Mouse (Mus musculus) myocyte (in vitro differentiated cells): Measurements from ENCODE around the gene Rergl. TPM values are rescaled to one million over a fixed set of nuclear protein-coding genes. Genes with fewer than 3 reads are reported as not detected.

ENCODE experiments used
- H3K27me3 ChIP-seq: one replicate; pipeline ENCODE4 v1.6.1; 2011; ENCODE audit not compliant: control insufficient read depth, insufficient read depth, insufficient read length
- H3K36me3 ChIP-seq: one replicate; pipeline ENCODE4 v1.6.1; 2011; ENCODE audit not compliant: control insufficient read depth, insufficient read depth
- H3K4me2 ChIP-seq: one replicate; pipeline ENCODE4 v1.6.1; 2011; ENCODE audit warnings: low read depth, control low read depth
- H3K4me3 ChIP-seq: one replicate; pipeline ENCODE4 v1.5.1; 2011; ENCODE audit warnings: mild to moderate bottlenecking, control low read depth, moderate library complexity
- H3K79me2 ChIP-seq: one replicate; pipeline ENCODE4 v1.6.1; 2011; ENCODE audit not compliant: control insufficient read depth, insufficient read depth
- H3ac ChIP-seq: one replicate; pipeline ENCODE4 v1.6.1; 2011; ENCODE audit not compliant: control insufficient read depth, insufficient read length
- CEBPB ChIP-seq: IDR thresholded peaks from 2 replicates; pipeline ENCODE4 v1.6.1; 2011; ENCODE audit warnings: mild to moderate bottlenecking, moderate library complexity; ENCODE audit not compliant: poor library complexity, insufficient read depth, severe bottlenecking
- E2F4 ChIP-seq: IDR thresholded peaks from one replicate; pipeline ENCODE4 v1.6.1; 2011; ENCODE audit warnings: mild to moderate bottlenecking, control low read depth, moderate library complexity; ENCODE audit not compliant: insufficient read depth
- MAX ChIP-seq: IDR thresholded peaks from one replicate; pipeline ENCODE4 v1.6.1; 2011; ENCODE audit warnings: low read depth, mild to moderate bottlenecking, control low read depth
- MYOD1 ChIP-seq, 3 experiments: IDR thresholded peaks; one replicate each; pipeline ENCODE4 v1.6.1; 2011; ENCODE audit warnings: control low read depth in 2 of 3, low read depth in 2 of 3, mild to moderate bottlenecking in 2 of 3, moderate library complexity in 1 of 3; ENCODE audit not compliant: insufficient read length in 2 of 3, control insufficient read depth in 1 of 3
- MYOG ChIP-seq, 3 experiments: IDR thresholded peaks; one replicate each; pipeline ENCODE4 v1.6.1; 2011; ENCODE audit warnings: control low read depth in 2 of 3, low read depth in 2 of 3, mild to moderate bottlenecking in 2 of 3; ENCODE audit not compliant: insufficient read length in 2 of 3, control insufficient read depth in 1 of 3, insufficient read depth in 1 of 3
- POLR2A ChIP-seq: IDR thresholded peaks from one replicate; pipeline ENCODE4 v1.6.1; 2011; ENCODE audit warnings: low read depth, mild to moderate bottlenecking, control low read depth, moderate library complexity; ENCODE audit not compliant: insufficient read length
- POLR2AphosphoS2 ChIP-seq: IDR thresholded peaks from one replicate; pipeline ENCODE4 v1.6.1; 2011; ENCODE audit warnings: low read depth, control low read depth; ENCODE audit not compliant: insufficient read length
- REST ChIP-seq: IDR thresholded peaks from one replicate; pipeline ENCODE4 v1.6.1; 2011; ENCODE audit warnings: mild to moderate bottlenecking, control low read depth, moderate library complexity; ENCODE audit not compliant: insufficient read depth, insufficient read length
- SRF ChIP-seq: IDR thresholded peaks from one replicate; pipeline ENCODE4 v1.6.1; 2011; ENCODE audit warnings: low read depth; ENCODE audit not compliant: control insufficient read depth, insufficient read length
- TCF12 ChIP-seq: IDR thresholded peaks from one replicate; pipeline ENCODE4 v1.6.1; 2011; ENCODE audit warnings: mild to moderate bottlenecking, control low read depth; ENCODE audit not compliant: poor library complexity, insufficient read depth, severe bottlenecking
- TCF3 ChIP-seq: IDR thresholded peaks from one replicate; pipeline ENCODE4 v1.6.1; 2011; ENCODE audit warnings: low read depth, control low read depth; ENCODE audit not compliant: insufficient read length
- USF1 ChIP-seq: IDR thresholded peaks from one replicate; pipeline ENCODE4 v1.6.1; 2011; ENCODE audit warnings: low read depth, mild to moderate bottlenecking, control low read depth, moderate library complexity
- polyA plus RNA-seq: library from polyadenylated mRNA; unstranded; fragments of >200 nt; fragmentation: generic; extraction: Trizol; gene quantifications from one replicate; pipeline ENCODE4 v1.2.1, GENCODE M21; 2012; ENCODE audit warnings: missing spikeins

Rergl gene
- polyA plus RNA-seq, 1 experiment, result not detected

GRCm38 (mm10) chr6:139479730-139480129, 22.0 kb downstream of the Rergl start:
- H3ac ChIP-seq, result no peak overlapping the region
- H3K36me3 ChIP-seq, result no peaks in the 10 kb centered on the region
- no peaks in the 10 kb centered on the region for H3K27me3 ChIP-seq
- no peak overlapping the region for H3K4me2 ChIP-seq
- TF ChIP-seq CEBPB (no peak), MYOD1 (IDR thresholded peaks at IDR 0.05; ENCODE audit: control insufficient read depth in 1 of 3, insufficient read length in 2 of 3, low read depth in 2 of 3) (no peak), MAX (no peak), REST (no peak), E2F4 (no peak), USF1 (no peak), TCF3 (no peak), SRF (no peak), POLR2A (no peak), TCF12 (no peak), MYOG (IDR thresholded peaks at IDR 0.05; ENCODE audit: control insufficient read depth in 1 of 3, insufficient read depth in 1 of 3, insufficient read length in 2 of 3, low read depth in 2 of 3) (no peak), POLR2AphosphoS2 (no peak)
- no peaks in the 10 kb centered on the region for H3K79me2 ChIP-seq
- H3K4me3 ChIP-seq, result no peak overlapping the region

DNA sequence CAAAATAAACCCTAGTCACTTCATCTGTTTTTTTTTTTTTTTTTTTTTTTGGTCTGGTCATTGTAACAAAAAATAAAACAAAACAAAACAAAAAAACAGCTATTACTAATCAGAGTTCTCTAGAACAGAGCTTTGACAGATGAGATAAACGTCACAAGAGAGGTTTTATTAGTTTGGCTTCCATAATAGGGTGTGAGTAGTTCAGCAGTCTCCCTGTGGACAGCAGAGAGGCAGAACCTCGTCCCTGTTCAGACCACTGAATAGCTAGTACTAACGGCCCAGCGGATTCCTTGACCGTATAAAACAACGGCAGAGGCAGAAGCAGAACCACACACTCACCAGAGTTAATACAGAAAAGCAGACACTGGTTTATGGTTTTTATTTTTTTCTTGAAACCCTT, 36.8 kb downstream of the Rergl start:
- H3K27me3 ChIP-seq, result no peaks in the 10 kb centered on the region
- TF ChIP-seq TCF12 (no peak), E2F4 (no peak), POLR2AphosphoS2 (no peak), MYOG (IDR thresholded peaks at IDR 0.05; ENCODE audit: control insufficient read depth in 1 of 3, insufficient read depth in 1 of 3, insufficient read length in 2 of 3, low read depth in 2 of 3) (no peak), MYOD1 (IDR thresholded peaks at IDR 0.05; ENCODE audit: control insufficient read depth in 1 of 3, insufficient read length in 2 of 3, low read depth in 2 of 3) (no peak), REST (no peak), TCF3 (no peak), POLR2A (no peak), MAX (no peak), SRF (no peak), CEBPB (no peak), USF1 (no peak)
- H3K79me2 ChIP-seq, result no peaks in the 10 kb centered on the region
- H3K4me3 ChIP-seq, result no peak overlapping the region
- H3K4me2 ChIP-seq, result no peak overlapping the region
- no peaks in the 10 kb centered on the region for H3K36me3 ChIP-seq
- no peak overlapping the region for H3ac ChIP-seq

DNA sequence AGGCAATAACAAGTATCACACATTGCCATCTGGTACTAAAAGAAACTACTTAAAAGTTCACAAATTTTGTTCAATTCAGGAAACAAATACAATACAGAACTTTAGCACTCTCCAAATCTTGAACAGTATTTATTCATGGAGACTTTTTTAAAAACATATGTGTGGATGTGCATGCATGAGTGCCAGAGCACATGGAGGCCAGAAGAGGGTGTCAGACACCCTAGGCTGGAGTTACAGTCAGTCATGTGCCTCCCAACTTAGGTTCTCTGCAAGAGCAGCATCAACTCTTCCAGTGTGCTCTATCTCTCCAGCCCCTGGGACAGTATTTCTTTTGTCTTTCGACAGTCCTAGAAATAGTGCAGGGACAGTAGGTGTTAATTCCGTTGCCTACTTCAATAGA, 37.5 kb downstream of the Rergl start:
- Histone ChIP-seq H3K79me2 (no peaks in the 10 kb centered on the region), H3K36me3 (no peaks in the 10 kb centered on the region), H3K4me3 (no peak overlapping the region), H3ac (no peak overlapping the region), H3K27me3 (no peaks in the 10 kb centered on the region), H3K4me2 (no peak overlapping the region)
- no peak for TF ChIP-seq REST
- no peak for TF ChIP-seq MYOG (IDR thresholded peaks at IDR 0.05; ENCODE audit: control insufficient read depth in 1 of 3, insufficient read depth in 1 of 3, insufficient read length in 2 of 3, low read depth in 2 of 3)
- no peak for TF ChIP-seq POLR2AphosphoS2
- no peak for TF ChIP-seq USF1
- no peak for TF ChIP-seq SRF
- no peak for TF ChIP-seq MAX
- no peak for TF ChIP-seq MYOD1 (IDR thresholded peaks at IDR 0.05; ENCODE audit: control insufficient read depth in 1 of 3, insufficient read length in 2 of 3, low read depth in 2 of 3)
- TF ChIP-seq POLR2A, result no peak
- TF ChIP-seq E2F4, result no peak
- TF ChIP-seq CEBPB, result no peak
- TF ChIP-seq TCF12, result no peak
- no peak for TF ChIP-seq TCF3

GRCm38 (mm10) chr6:139461094-139461493, 40.7 kb downstream of the Rergl start:
- H3K79me2 ChIP-seq, result no peaks in the 10 kb centered on the region
- no peak overlapping the region for H3K4me2 ChIP-seq
- H3K27me3 ChIP-seq, result no peaks in the 10 kb centered on the region
- H3K36me3 ChIP-seq, result no peaks in the 10 kb centered on the region
- no peak overlapping the region for H3ac ChIP-seq
- no peak overlapping the region for H3K4me3 ChIP-seq
- TF ChIP-seq MAX (no peak), SRF (no peak), TCF12 (no peak), REST (no peak), CEBPB (no peak), POLR2A (no peak), TCF3 (no peak), POLR2AphosphoS2 (no peak), E2F4 (no peak), MYOD1 (IDR thresholded peaks at IDR 0.05; ENCODE audit: control insufficient read depth in 1 of 3, insufficient read length in 2 of 3, low read depth in 2 of 3) (no peak), MYOG (IDR thresholded peaks at IDR 0.05; ENCODE audit: control insufficient read depth in 1 of 3, insufficient read depth in 1 of 3, insufficient read length in 2 of 3, low read depth in 2 of 3) (no peak), USF1 (no peak)
